Mouse (Mus musculus) neural tube, embryonic 14.5 days (tissue): ENCODE data around the gene Arid5a. TPM values are rescaled to one million over a fixed set of nuclear protein-coding genes. Genes with fewer than 3 reads are reported as not detected.

Experiments used
- ATAC-seq: fragments of 200-750 bp; cut with Nextera tagmentation; 2 replicates; pipeline ENCODE4 v1.8.0; 2017; ENCODE audit warnings: low read depth, mild to moderate bottlenecking, moderate TSS enrichment, moderate library complexity
- H3K27ac ChIP-seq: fragments of 300-500 bp; sonication (generic); 2 replicates; pipeline ENCODE4 v1.5.1; 2014; ENCODE audit warnings: low read depth, mild to moderate bottlenecking, control low read depth, low read length, moderate library complexity, mixed read lengths
- H3K27me3 ChIP-seq: fragments of 300-500 bp; sonication (generic); 2 replicates; pipeline ENCODE4 v1.6.1; 2014; ENCODE audit warnings: low read length; ENCODE audit not compliant: control insufficient read depth, insufficient read depth
- H3K36me3 ChIP-seq: fragments of 300-500 bp; sonication (generic); 2 replicates; pipeline ENCODE4 v1.6.1; 2014; ENCODE audit warnings: low read length, mixed read lengths; ENCODE audit not compliant: control insufficient read depth, insufficient read depth
- H3K4me1 ChIP-seq: fragments of 300-500 bp; sonication (generic); 2 replicates; pipeline ENCODE4 v1.6.1; 2014; ENCODE audit warnings: low read length; ENCODE audit not compliant: control insufficient read depth, insufficient read depth
- H3K4me2 ChIP-seq: fragments of 300-500 bp; sonication (generic); 2 replicates; pipeline ENCODE4 v1.6.1; 2014; ENCODE audit warnings: mild to moderate bottlenecking, low read depth, low read length, control low read depth
- H3K4me3 ChIP-seq: fragments of 300-500 bp; sonication (generic); 2 replicates; pipeline ENCODE4 v1.5.1; 2014; ENCODE audit warnings: low read depth, low read length, control low read depth, mixed read lengths
- H3K9ac ChIP-seq: fragments of 300-500 bp; sonication (generic); replicated peaks from 2 replicates; pipeline ENCODE4 v1.6.1; 2014; ENCODE audit warnings: low read depth, mild to moderate bottlenecking, control low read depth, low read length, mixed read lengths
- H3K9me3 ChIP-seq: fragments of 300-500 bp; sonication (generic); 2 replicates; pipeline ENCODE4 v1.6.1; 2016; ENCODE audit warnings: low read length; ENCODE audit not compliant: control insufficient read depth
- WGBS: fragments of 180-500 bp; shearing (Covaris S2); extraction: QIAGEN DNeasy Blood & Tissue Kit; methylation state at CpG from one replicate; pipeline ENCODE4 v1.1.7; 2014; 5-methylcytosine and 5-hydroxymethylcytosine counted together
- polyA plus RNA-seq: library from polyadenylated mRNA; unstranded; fragments of >200 nt; fragmentation: Nextera tagmentation; extraction: Ambion mirVana; gene quantifications from 2 replicates; pipeline ENCODE4 v1.2.1, GENCODE M21; 2014

Arid5a gene
- polyA plus RNA-seq, 1 experiment from 2014 or later: 2.5 TPM

DNA sequence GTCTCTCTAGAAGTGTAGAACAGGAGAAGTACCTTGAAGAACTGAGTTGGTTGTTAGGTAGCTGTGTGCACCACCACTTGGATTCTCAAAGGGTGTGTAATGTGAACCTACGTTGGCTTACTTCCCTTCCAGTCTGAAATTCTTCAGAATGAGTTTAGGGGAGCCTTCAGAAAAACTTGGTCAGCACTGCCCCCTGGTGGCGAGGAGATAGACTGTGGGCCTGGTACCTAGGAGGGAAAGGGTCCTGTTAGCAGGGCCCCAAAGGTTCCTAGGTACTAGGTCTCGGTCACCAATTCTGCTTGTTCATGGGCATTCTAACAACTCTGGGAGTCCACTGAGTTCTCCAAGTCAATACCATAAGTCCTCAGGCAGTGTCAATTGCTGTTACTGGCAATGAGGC lies 28.3 kb upstream of the Arid5a start:
- no peak overlapping the region for H3K27ac ChIP-seq
- no peak overlapping the region for H3K4me2 ChIP-seq
- H3K4me3 ChIP-seq: no peak overlapping the region
- H3K9ac ChIP-seq: no peak overlapping the region
- no peaks in the 10 kb centered on the region for H3K27me3 ChIP-seq
- 24% methylated on average over 3 of the region's 3 CpGs for WGBS
- H3K36me3 ChIP-seq: no peaks in the 10 kb centered on the region
- peak; percentile 61 for ATAC-seq
- H3K9me3 ChIP-seq: no peaks in the 10 kb centered on the region
- no peaks in the 10 kb centered on the region for H3K4me1 ChIP-seq

- H3K27me3 ChIP-seq: no peaks in the 10 kb centered on the region
- no peak overlapping the region for H3K9ac ChIP-seq
- no peak overlapping the region for H3K4me3 ChIP-seq
- H3K36me3 ChIP-seq: no peaks in the 10 kb centered on the region
- whole genome bisulfite sequencing: 87% methylated on average over 3 of the region's 3 CpGs
- no peak overlapping the region for H3K27ac ChIP-seq
- H3K4me1 ChIP-seq: no peaks in the 10 kb centered on the region
- H3K4me2 ChIP-seq: no peak overlapping the region
- H3K9me3 ChIP-seq: no peaks in the 10 kb centered on the region
- no peak for ATAC-seq
Measured at GRCm38 (mm10) chr1:36280938-36281337, 26.6 kb upstream of the Arid5a start.

GRCm38 (mm10) chr1:36281849-36282248 lies 25.7 kb upstream of the Arid5a start:
- ATAC-seq: no peak
- Histone ChIP-seq H3K9me3 (no peaks in the 10 kb centered on the region), H3K36me3 (no peaks in the 10 kb centered on the region), H3K27ac (no peak overlapping the region), H3K4me1 (no peaks in the 10 kb centered on the region), H3K4me2 (no peak overlapping the region), H3K9ac (no peak overlapping the region), H3K4me3 (no peak overlapping the region), H3K27me3 (no peaks in the 10 kb centered on the region)
- WGBS: 94% methylated on average over 6 of the region's 6 CpGs

DNA sequence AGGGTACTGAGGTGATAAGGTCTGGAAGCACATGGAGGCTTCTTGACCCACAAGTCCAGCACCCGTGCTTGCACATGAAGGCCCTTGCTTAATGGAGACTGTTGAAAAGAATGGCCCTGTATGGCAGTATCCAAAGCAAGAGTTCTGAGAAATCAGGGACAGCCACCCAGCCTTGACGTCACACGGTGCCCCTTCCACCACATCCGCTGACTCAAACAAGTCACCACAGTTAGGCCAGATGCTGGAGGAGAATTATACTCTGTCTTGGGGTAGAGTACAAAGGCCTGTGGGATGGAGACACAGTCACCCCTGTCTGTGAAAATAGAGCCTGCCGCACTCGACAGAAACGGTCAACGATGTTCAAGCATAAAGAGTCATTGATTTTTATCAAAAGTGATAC lies 14.1 kb upstream of the Arid5a start:
- no peaks in the 10 kb centered on the region for H3K9me3 ChIP-seq
- H3K4me1 ChIP-seq: no peaks in the 10 kb centered on the region
- H3K9ac ChIP-seq: no peak overlapping the region
- H3K27ac ChIP-seq: no peak overlapping the region
- H3K4me3 ChIP-seq: no peak overlapping the region
- no peak for ATAC-seq
- H3K36me3 ChIP-seq: no peaks in the 10 kb centered on the region
- H3K27me3 ChIP-seq: no peaks in the 10 kb centered on the region
- no peak overlapping the region for H3K4me2 ChIP-seq
- WGBS: 88% methylated on average over 8 of the region's 8 CpGs

DNA sequence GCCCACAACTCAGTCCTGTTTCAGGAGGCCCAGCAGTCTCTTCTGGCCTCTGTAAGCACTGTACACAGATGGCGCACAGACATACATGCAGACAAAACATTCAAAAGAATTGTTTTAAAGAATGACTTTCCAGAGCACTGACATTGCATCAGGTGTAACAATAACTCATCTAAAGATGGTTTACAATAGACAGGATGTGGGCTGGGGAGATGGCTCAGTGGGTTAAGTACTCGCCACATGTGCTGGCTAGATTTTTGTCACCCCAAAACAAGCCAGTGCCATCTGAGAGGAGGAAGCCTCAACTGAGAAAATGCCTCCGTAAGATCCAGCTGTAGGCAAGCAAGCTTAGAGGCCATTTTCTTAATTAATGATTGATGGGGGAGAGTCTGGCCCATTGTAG lies 13.1 kb upstream of the Arid5a start:
- no peaks in the 10 kb centered on the region for H3K9me3 ChIP-seq
- no peak for ATAC-seq
- H3K4me1 ChIP-seq: no peaks in the 10 kb centered on the region
- H3K27me3 ChIP-seq: no peaks in the 10 kb centered on the region
- H3K27ac ChIP-seq: no peak overlapping the region
- H3K4me3 ChIP-seq: no peak overlapping the region
- no peak overlapping the region for H3K9ac ChIP-seq
- H3K4me2 ChIP-seq: no peak overlapping the region
- no peaks in the 10 kb centered on the region for H3K36me3 ChIP-seq
- WGBS: 86% methylated on average over 3 of the region's 3 CpGs

GRCm38 (mm10) chr1:36296466-36297149 lies 10.9 kb upstream of the Arid5a start:
- WGBS: 74% methylated on average over 9 of the region's 9 CpGs
- Histone ChIP-seq H3K27me3 (no peaks in the 10 kb centered on the region), H3K9ac (no peak overlapping the region), H3K27ac (no peak overlapping the region), H3K4me2 (no peak overlapping the region), H3K4me1 (no peaks in the 10 kb centered on the region), H3K36me3 (no peaks in the 10 kb centered on the region), H3K9me3 (no peaks in the 10 kb centered on the region), H3K4me3 (no peak overlapping the region)
- ATAC-seq: no peak

GRCm38 (mm10) chr1:36298107-36298506 lies 9.4 kb upstream of the Arid5a start:
- Histone ChIP-seq H3K27me3 (no peaks in the 10 kb centered on the region), H3K4me3 (no peak overlapping the region), H3K4me2 (no peak overlapping the region), H3K9me3 (no peaks in the 10 kb centered on the region), H3K36me3 (no peaks in the 10 kb centered on the region), H3K9ac (no peak overlapping the region), H3K27ac (no peak overlapping the region), H3K4me1 (no peaks in the 10 kb centered on the region)
- 0 out of 2 replicates have a peak, but pooled peaks have one; percentile 21 for ATAC-seq
- WGBS: 80% methylated on average over 4 of the region's 4 CpGs

DNA sequence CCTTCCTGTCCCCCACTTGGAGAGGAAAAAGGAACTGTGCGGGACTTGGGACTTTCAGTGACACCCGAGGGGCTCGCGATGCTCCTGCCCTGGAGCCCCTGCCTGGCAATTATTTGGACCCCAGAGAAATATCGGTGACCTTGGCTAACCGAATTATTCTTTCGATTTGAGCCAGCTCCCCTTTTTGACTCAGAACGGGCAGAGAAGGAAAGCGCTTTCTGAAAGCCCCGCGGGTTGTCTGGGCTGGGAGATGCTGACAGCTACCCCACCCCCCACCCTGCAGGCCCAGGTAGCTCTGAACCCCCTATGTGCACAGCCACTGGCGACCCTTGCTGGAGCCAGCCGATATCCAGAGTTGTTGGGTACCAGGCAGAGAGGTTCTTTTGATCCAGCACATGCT lies 8.4 kb upstream of the Arid5a start:
- Histone ChIP-seq H3K9ac (no peak overlapping the region), H3K36me3 (no peaks in the 10 kb centered on the region), H3K4me3 (no peak overlapping the region), H3K27ac (no peak overlapping the region), H3K4me1 (no peaks in the 10 kb centered on the region), H3K9me3 (no peaks in the 10 kb centered on the region), H3K27me3 (no peaks in the 10 kb centered on the region), H3K4me2 (no peak overlapping the region)
- WGBS: 32% methylated on average over 13 of the region's 13 CpGs
- ATAC-seq: no peak

DNA sequence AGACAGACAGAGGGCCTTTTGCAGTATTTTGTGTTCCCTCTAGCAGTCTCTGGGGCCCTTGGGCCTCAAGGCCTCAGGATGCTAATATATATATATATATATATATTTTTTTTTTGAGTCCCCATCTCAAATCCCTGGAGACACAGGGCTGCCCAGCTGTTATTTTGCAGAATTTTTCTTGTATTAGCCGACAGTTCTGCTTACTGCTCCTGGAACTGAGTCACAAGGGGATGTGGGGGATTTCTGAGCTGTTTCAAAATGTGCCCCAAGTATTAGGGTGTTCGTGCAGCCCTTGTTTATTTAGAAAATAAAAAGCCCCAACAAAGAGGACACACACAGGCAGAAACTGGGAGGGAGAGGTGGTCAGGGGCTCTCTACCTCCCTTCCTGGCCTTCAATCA lies 7.9 kb upstream of the Arid5a start:
- 57% methylated on average over 2 of the region's 2 CpGs for WGBS
- H3K36me3 ChIP-seq: no peaks in the 10 kb centered on the region
- H3K9ac ChIP-seq: no peak overlapping the region
- H3K4me1 ChIP-seq: no peaks in the 10 kb centered on the region
- H3K27me3 ChIP-seq: no peaks in the 10 kb centered on the region
- no peak for ATAC-seq
- H3K4me2 ChIP-seq: no peak overlapping the region
- H3K27ac ChIP-seq: no peak overlapping the region
- H3K4me3 ChIP-seq: no peak overlapping the region
- H3K9me3 ChIP-seq: no peaks in the 10 kb centered on the region
